Mouse (Mus musculus) CH12.LX (cell line): ENCODE measurements at regions not wholly inside any gene's neighbourhood (a gene's known extent, or its start where the extent isn't known, plus 50 kb on each side); places are given as distances from the start of the nearest gene placed in this dataset.

Experiments used
- CTCF ChIP-seq, 2 experiments: IDR thresholded peaks in 1 of 2; conservative IDR thresholded peaks in 1 of 2; 2 replicates each; pipeline ENCODE4 v1.5.1; 2011 to 2012; ENCODE audit warnings: low read depth in 2 of 2, low read length in 2 of 2, improper control_type of control experiment in 1 of 2, inconsistent platforms in 1 of 2, mild to moderate bottlenecking in 1 of 2, moderate library complexity in 1 of 2
- ELF1 ChIP-seq: IDR thresholded peaks from 2 replicates; pipeline ENCODE4 v1.6.1; 2014; ENCODE audit warnings: low read depth, mild to moderate bottlenecking, inconsistent platforms, low read length, improper control_type of control experiment
- EP300 ChIP-seq: IDR thresholded peaks from 2 replicates; pipeline ENCODE4 v1.6.1; 2011; ENCODE audit warnings: low read length, improper control_type of control experiment
- MAX ChIP-seq: IDR thresholded peaks from 2 replicates; pipeline ENCODE4 v1.6.1; 2011; ENCODE audit warnings: low read length, improper control_type of control experiment
- MAZ ChIP-seq: IDR thresholded peaks from 2 replicates; pipeline ENCODE4 v1.6.1; 2012; ENCODE audit warnings: low read depth, mild to moderate bottlenecking, inconsistent platforms, low read length, improper control_type of control experiment, moderate library complexity
- MXI1 ChIP-seq: IDR thresholded peaks from 2 replicates; pipeline ENCODE4 v1.6.1; 2011; ENCODE audit warnings: mild to moderate bottlenecking, low read depth, low read length, improper control_type of control experiment
- NELFE ChIP-seq: IDR thresholded peaks from 2 replicates; pipeline ENCODE4 v1.6.1; 2011; ENCODE audit warnings: low read depth, low read length, improper control_type of control experiment
- POLR2A ChIP-seq: IDR thresholded peaks from 2 replicates; pipeline ENCODE4 v1.6.1; 2011; ENCODE audit warnings: low read depth, mild to moderate bottlenecking, improper control_type of control experiment, low read length
- RCOR1 ChIP-seq: conservative IDR thresholded peaks from 2 replicates; pipeline ENCODE4 v1.6.1; 2012; ENCODE audit warnings: low read depth, mild to moderate bottlenecking, inconsistent platforms, low read length, improper control_type of control experiment
- SIN3A ChIP-seq: IDR thresholded peaks from 2 replicates; pipeline ENCODE4 v1.6.1; 2012; ENCODE audit warnings: low read length, improper control_type of control experiment, inconsistent platforms
- USF2 ChIP-seq: conservative IDR thresholded peaks from 2 replicates; pipeline ENCODE4 v1.6.1; 2011; ENCODE audit warnings: low read depth, low read length, improper control_type of control experiment

GRCm38 (mm10) chr9:27729558-27729889, 61.1 kb upstream of the Opcml start:
- TF ChIP-seq MAX (no peak), CTCF (conservative IDR thresholded peaks at IDR 0.05 in 1 of 2, IDR thresholded peaks at IDR 0.05 in 1 of 2; ENCODE audit: low read depth in 2 of 2, low read length in 2 of 2) (no peak), POLR2A (no peak), USF2 (no peak), EP300 (no peak), MXI1 (no peak), MAZ (no peak), SIN3A (no peak), NELFE (no peak), ELF1 (no peak), RCOR1 (no peak)
